Mouse (Mus musculus) bone marrow, adult 2 months (tissue): ENCODE measurements around the gene Nav1.

Experiments used
- CTCF ChIP-seq: fragments of 200-500 bp; IDR thresholded peaks from 2 replicates; pipeline ENCODE4 v1.5.1; 2011; ENCODE audit warnings: low read length, control low read depth; ENCODE audit not compliant: control insufficient read depth, insufficient read depth
- POLR2A ChIP-seq: fragments of 200-500 bp; IDR thresholded peaks from 2 replicates; pipeline ENCODE4 v1.6.1; 2011; ENCODE audit warnings: low read depth, mild to moderate bottlenecking, control low read depth, low read length, borderline replicate concordance; ENCODE audit not compliant: control insufficient read depth

DNA sequence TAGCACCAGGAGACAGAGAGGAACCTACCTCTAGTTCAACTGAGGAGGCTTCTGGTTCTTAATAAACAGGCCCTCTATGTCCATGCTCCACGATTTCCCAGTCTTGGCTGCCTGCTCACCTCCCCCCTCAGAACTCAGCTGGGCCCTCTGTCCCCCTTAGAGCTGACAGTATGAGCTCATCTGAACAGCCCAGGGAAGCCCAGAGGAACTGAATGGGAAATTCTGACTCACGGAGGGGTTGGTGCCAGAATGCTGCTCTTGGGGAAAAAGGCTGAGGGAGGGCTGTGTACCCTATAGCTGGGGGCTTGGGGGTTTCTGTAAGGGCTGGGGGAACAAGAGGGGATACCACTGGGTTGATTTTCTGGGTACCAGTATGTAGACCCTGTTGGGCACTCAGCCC lies 70.8 kb downstream of the Nav1 start:
- no peak for TF ChIP-seq CTCF
- no peak for TF ChIP-seq POLR2A
